Mouse (Mus musculus) kidney, adult 2 months (tissue): ENCODE measurements around the gene Armc5. TPM values are rescaled to one million over a fixed set of nuclear protein-coding genes. Genes with fewer than 3 reads are reported as not detected.

Experiments used
- DNase-seq: peaks from one replicate; pipeline ENCODE4 v3.0.0; 2021
- H3K27ac ChIP-seq: fragments of 200-500 bp; 2 replicates; pipeline ENCODE4 v1.5.1; 2012; ENCODE audit warnings: low read depth, low read length, control low read depth, inconsistent platforms; ENCODE audit not compliant: insufficient read depth
- H3K27me3 ChIP-seq: fragments of 200-500 bp; replicated peaks from 2 replicates; pipeline ENCODE4 v1.6.1; 2012; ENCODE audit warnings: mild to moderate bottlenecking, moderate library complexity, low read length, inconsistent platforms; ENCODE audit not compliant: control insufficient read depth, insufficient read depth
- H3K36me3 ChIP-seq: fragments of 200-500 bp; 2 replicates; pipeline ENCODE4 v1.6.1; 2012; ENCODE audit warnings: mild to moderate bottlenecking, moderate library complexity, low read length, inconsistent platforms; ENCODE audit not compliant: control insufficient read depth, insufficient read depth
- H3K4me1 ChIP-seq: fragments of 200-500 bp; 2 replicates; pipeline ENCODE4 v1.6.1; 2011; ENCODE audit warnings: low read length; ENCODE audit not compliant: control insufficient read depth, insufficient read depth
- H3K4me3 ChIP-seq: fragments of 200-500 bp; 2 replicates; pipeline ENCODE4 v1.5.1; 2011; ENCODE audit warnings: mild to moderate bottlenecking, low read depth, low read length, control low read depth; ENCODE audit not compliant: insufficient read depth
- CTCF ChIP-seq: fragments of 200-500 bp; conservative IDR thresholded peaks from 2 replicates; pipeline ENCODE4 v1.5.1; 2011; ENCODE audit warnings: low read depth, mild to moderate bottlenecking, control low read depth, low read length, moderate library complexity, mixed read lengths; ENCODE audit not compliant: insufficient read depth, insufficient read length
- POLR2A ChIP-seq: fragments of 200-500 bp; IDR thresholded peaks from one replicate; pipeline ENCODE4 v1.6.1; 2011; ENCODE audit warnings: low read depth, low read length, control low read depth
- WGBS: fragments of 180-500 bp; shearing (Covaris S2); methylation state at CpG from one replicate; pipeline ENCODE4 v1.1.7; 2018; 5-methylcytosine and 5-hydroxymethylcytosine counted together
- polyA plus RNA-seq: library from polyadenylated mRNA; depleted of rRNA; stranded (reverse); fragments of >200 nt; gene quantifications from 2 replicates; pipeline ENCODE4 v1.2.3, GENCODE M21; 2012

Armc5 gene
- polyA plus RNA-seq, 1 experiment = 27.9 TPM

- H3K4me3 ChIP-seq = no peak overlapping the region
- DNase-seq = no peak
- no peaks in the 10 kb centered on the region for H3K36me3 ChIP-seq
- 59% methylated on average over 2 of the region's 2 CpGs for WGBS
- TF ChIP-seq CTCF (no peak), POLR2A (no peak)
- no peak overlapping the region for H3K27ac ChIP-seq
- H3K27me3 ChIP-seq = no peaks in the 10 kb centered on the region
- peaks cover 5% of the 10 kb centered on the region; the same call in 1 of the 2 replicates for H3K4me1 ChIP-seq
Observed at GRCm38 (mm10) chr7:128254978-128255377, 17.8 kb downstream of the Armc5 start.

GRCm38 (mm10) chr7:128255757-128256156 lies 18.6 kb downstream of the Armc5 start:
- no peak overlapping the region for H3K27ac ChIP-seq
- H3K36me3 ChIP-seq = no peaks in the 10 kb centered on the region
- TF ChIP-seq POLR2A = no peak
- no peak for TF ChIP-seq CTCF
- H3K4me1 ChIP-seq = peaks cover 5% of the 10 kb centered on the region; the same call in 1 of the 2 replicates
- WGBS = 92% methylated on average over 5 of the region's 5 CpGs
- H3K27me3 ChIP-seq = no peaks in the 10 kb centered on the region
- H3K4me3 ChIP-seq = no peak overlapping the region
- no peak for DNase-seq

GRCm38 (mm10) chr7:128256783-128257334 lies 19.7 kb downstream of the Armc5 start:
- Histone ChIP-seq H3K4me3 (no peak overlapping the region), H3K27ac (no peak overlapping the region), H3K4me1 (peaks cover 5% of the 10 kb centered on the region; the same call in 1 of the 2 replicates), H3K27me3 (no peaks in the 10 kb centered on the region), H3K36me3 (no peaks in the 10 kb centered on the region)
- peak; percentile 38 for DNase-seq
- no peak for TF ChIP-seq CTCF
- TF ChIP-seq POLR2A = no peak
- 21% methylated on average over 5 of the region's 5 CpGs for WGBS

- Histone ChIP-seq H3K4me1 (no peaks in the 10 kb centered on the region), H3K36me3 (no peaks in the 10 kb centered on the region), H3K27me3 (no peaks in the 10 kb centered on the region), H3K4me3 (peak within 1 kb of the TSS; percentile 51), H3K27ac (peak within 1 kb of the TSS; percentile 46)
- 56% methylated on average over 6 of the region's 6 CpGs for WGBS
- peak; percentile 75 for DNase-seq
- no peak for TF ChIP-seq POLR2A
- no peak for TF ChIP-seq CTCF
Observed at GRCm38 (mm10) chr7:128265411-128265810, 28.3 kb downstream of the Armc5 start, which contains the start of gene Slc5a2. Gene Slc5a2 (plus strand): TSS chr7:128265657.

GRCm38 (mm10) chr7:128266056-128266455 lies 28.9 kb downstream of the Armc5 start:
- H3K27ac ChIP-seq = no peak overlapping the region
- DNase-seq = peak; percentile 64
- H3K36me3 ChIP-seq = no peaks in the 10 kb centered on the region
- peak overlapping the region; percentile 51 for H3K4me3 ChIP-seq
- 59% methylated on average over 5 of the region's 5 CpGs for WGBS
- no peaks in the 10 kb centered on the region for H3K4me1 ChIP-seq
- TF ChIP-seq POLR2A (no peak), CTCF (no peak)
- H3K27me3 ChIP-seq = no peaks in the 10 kb centered on the region

- Histone ChIP-seq H3K36me3 (peaks cover 5% of the 10 kb centered on the region), H3K4me3 (peak overlapping the region; percentile 51), H3K4me1 (no peaks in the 10 kb centered on the region), H3K27me3 (no peaks in the 10 kb centered on the region), H3K27ac (no peak overlapping the region)
- WGBS = 56% methylated on average over 13 of the region's 13 CpGs
- TF ChIP-seq CTCF = no peak
- TF ChIP-seq POLR2A = no peak
- peak; percentile 71 for DNase-seq
Observed at GRCm38 (mm10) chr7:128267391-128267790, 30.2 kb downstream of the Armc5 start.

GRCm38 (mm10) chr7:128267813-128268212 lies 30.7 kb downstream of the Armc5 start:
- TF ChIP-seq CTCF = no peak
- no peak for TF ChIP-seq POLR2A
- no peak overlapping the region for H3K4me3 ChIP-seq
- peaks cover 5% of the 10 kb centered on the region for H3K36me3 ChIP-seq
- no peak for DNase-seq
- no peaks in the 10 kb centered on the region for H3K27me3 ChIP-seq
- no peak overlapping the region for H3K27ac ChIP-seq
- H3K4me1 ChIP-seq = no peaks in the 10 kb centered on the region
- WGBS = 52% methylated on average over 7 of the region's 7 CpGs
